Mouse (Mus musculus) thymus, postnatal 36 days (tissue): ENCODE measurements around the gene Prkacb.

ENCODE experiments used
- DNase-seq, 2 experiments: peaks; one replicate each; pipeline ENCODE4 v3.0.0; 2022; ENCODE audit warnings: mixed read lengths in 2 of 2

Gene Prkacb

GRCm38 (mm10) chr3:146812901-146813393, at the start of gene Prkacb:
Prkacb (minus strand) TSS chr3:146812990.
- peak; percentile 91 to 92 for DNase-seq

GRCm38 (mm10) chr3:146860308-146860707, 47.5 kb upstream of the Prkacb start:
- no peak for DNase-seq

DNA sequence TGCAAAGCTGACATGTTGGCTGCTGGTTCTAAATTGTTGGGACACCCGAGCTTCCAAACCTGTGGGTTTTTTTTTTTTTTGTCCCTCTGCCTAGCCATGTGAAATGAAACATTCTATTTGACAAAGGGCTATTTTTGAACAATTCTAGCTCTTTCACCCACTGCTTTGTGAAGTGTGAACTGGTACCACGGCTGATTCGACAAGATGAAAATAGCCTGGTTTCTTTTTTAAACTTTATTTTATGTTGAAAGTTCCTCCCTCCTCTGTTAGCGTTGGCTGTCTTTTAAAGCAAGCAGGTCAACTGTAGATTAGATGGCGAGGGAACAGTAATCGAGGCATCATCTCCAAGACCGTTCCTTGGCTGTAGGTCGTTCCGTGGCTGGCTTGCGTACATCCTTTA, 44.6 kb upstream of the Prkacb start:
- DNase-seq, result no peak

DNA sequence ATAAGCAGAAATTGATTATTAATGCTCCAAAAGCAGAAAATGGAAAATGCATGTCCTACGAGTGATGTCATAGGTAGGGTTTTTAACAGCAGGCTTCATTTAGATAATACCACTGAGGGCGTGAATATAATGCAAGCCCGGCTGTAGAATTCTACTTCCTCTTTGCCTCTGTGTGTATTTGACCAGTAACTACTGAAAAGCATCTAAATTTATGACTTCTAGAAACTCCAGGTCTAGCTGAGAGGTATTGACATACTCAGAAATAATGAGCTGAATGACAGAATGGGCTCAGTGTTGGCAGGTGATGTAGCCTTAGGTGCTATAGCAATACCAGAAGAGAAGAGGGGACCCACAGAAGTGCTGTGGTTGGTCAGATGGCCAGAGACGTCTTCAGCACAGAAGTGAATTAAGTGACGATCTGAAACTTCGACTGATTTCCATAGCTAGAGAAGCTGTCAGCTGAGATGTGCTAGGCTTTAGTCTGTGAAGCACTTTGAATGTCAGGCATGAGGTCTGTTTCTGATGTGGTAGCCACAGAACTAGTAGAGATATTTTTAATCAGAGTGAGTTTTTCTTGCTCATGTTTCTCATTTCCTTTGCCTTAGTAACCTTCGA, 41.8 kb upstream of the Prkacb start:
- no peak for DNase-seq

DNA sequence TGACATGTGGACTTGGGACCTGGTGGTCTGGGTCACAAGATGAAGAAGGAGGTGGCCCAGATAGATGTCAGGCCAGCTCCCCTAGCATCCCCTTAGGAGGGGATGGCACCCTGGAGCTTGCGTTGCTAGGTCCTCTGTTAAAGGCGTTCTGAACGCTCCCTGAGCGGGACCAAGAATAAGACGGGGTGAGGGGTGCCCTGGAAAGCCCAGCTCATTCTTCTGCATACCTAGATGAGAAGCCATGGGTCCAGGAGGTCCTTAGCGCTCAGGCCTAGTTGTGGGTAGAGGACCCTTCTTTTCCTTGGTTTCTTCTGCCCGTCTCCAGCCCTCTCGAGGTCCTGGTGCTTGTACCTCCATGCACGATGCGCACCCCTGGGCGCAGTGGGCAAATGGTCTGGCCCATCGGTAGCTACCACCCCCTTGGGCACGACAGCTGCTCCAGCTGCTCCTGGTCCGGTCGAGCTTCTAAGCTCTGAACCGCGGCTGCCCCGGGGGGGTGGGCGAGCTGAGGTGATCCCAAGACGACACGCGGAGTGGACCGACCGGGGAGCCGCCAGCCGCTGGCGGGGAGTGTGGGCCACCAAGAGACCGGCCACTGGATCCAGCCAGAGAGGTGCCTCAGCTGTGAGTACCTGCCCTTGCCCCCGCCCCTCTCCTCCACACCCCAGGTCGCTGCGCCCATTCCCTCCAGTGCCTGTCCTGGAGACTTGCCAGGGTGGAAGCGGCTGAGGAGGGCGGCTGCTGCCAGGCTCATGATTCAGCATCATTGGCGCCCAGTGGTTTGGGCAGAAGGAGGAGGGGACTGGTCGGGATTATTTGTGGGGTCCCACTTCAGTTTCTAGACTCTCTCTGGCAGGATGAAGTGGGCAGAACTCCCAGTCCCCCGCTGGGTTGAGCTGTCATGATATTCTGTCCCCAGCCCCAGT, 39.4 kb upstream of the Prkacb start, which contains the start of gene Ttll7:
Gene Ttll7 (plus strand): TSS at position 402 of the 926 bp plus-strand sequence.
- DNase-seq, result peak in 1 of 2 experiments; percentile 3

- no peak for DNase-seq
Measured at GRCm38 (mm10) chr3:146849360-146849759, 36.6 kb upstream of the Prkacb start.

DNA sequence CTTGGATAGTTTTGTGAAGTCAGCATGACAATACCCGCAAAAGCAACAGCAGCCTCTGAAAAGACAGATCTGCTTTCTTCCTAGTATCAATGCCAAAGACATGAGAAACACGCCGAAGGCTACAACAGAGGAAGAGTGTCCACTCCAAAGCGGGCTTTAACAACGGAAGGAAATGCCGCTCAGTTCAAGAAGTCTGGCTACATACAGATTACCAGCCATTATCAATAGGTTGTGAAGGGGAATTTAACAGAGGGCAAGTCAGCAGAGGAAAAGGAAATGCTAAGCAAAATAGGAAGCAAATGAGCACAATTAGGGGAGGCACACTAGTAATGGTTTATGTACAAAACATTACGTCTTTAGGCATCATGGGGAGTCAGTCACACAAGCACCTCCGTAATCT, 35.3 kb upstream of the Prkacb start:
- DNase-seq, result no peak

DNA sequence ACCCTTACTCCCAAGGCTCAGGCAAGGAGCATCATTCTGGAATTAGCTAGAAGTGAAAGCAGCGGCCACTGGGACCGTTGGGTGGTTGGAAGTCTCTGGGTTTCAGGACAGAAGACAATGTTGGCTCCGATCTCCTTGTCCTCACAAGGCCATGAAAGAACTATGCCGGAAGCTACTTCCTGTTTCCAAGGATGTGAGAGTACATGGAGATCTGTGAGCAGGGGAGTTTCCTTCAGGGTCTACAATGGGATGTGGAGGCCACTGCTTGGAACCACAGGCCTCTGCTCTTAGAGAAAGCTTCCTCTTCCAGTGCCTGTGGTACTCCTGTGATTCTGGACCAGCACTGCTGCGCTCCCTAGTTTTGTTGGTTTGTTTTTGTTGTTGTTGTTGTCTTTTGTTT, 33.4 kb upstream of the Prkacb start:
- DNase-seq, result no peak

DNA sequence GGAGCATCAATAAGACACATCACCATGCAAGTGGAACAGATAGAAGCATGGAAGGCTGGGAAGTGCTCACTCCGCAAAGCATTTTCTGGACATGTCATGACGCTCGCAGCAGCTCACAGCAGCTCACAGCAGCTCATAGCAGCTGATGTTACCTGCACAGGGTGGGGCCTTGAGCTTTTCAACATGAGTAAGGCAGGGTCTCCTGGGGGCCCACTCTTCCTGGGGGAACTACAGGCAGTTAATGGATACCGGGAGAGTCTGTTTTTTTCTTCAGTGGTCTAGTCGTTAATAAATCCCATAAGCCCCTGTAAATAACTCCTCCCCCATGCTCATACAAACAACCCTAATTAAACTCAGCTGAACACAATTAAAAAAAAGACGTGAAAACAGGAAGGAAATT, 30.7 kb upstream of the Prkacb start:
- no peak for DNase-seq

DNA sequence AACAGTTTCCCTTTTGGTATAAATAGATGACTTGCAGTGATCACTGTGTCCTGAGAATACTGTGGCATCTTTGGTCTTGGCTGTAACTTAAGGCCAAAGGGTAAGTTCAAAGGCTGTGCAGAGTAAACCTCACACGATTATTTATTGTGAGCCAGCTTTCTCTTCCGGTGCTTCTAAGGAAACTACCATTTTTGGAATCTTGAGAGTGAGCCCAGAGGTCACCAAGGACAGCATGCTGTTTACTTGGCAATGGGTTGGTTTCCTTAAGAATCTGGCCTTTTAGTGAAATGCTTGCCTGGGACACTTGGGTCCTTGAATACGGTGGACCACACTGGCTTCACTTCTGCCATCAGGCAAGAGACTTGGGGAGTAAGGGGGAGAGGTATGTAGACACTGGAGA, 30.0 kb upstream of the Prkacb start:
- no peak for DNase-seq

GRCm38 (mm10) chr3:146820718-146821117, 7.9 kb upstream of the Prkacb start:
- DNase-seq, result no peak

GRCm38 (mm10) chr3:146813624-146814023, 834 bp upstream of the Prkacb start:
- DNase-seq, result no peak

DNA sequence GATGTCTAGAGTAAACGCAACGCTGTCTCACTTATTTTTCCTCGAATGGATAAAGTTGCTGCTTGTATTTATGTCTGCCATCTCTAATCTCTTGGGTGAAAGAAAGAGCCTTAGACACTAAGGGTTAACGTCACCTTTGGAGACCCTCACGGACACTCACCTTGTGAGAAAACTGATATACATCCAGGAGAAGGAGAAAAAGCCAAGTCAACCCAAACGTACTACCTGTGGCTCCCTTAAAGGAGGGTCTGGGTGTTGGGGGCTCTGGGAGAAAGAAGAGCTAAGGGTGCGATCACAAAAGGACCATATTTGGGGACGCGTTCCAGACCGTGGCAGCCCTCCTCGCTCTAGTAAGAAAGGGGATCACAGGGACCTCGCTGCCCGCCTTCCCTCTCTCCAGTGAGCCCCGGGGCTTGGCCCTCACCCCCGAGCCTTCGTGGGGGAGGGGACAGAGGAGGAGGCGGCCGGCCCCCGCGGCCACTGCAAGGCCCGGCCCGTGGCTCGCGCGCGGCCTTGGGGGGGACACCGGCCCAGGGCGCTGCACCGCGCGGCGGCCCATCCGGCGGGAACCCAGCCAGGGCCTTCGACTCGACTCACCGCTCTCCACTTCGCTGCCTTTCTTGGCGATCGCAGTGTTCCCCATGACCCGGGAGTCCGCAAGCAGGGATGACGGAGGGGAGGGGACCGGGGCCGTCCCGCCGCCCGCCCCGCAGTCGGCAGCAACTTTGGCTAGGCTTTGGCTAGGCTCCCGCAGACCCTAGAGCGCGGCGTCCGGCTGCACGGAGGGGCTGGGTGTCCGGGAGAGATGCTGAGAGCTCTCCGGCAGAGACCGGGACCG, 530 bp downstream of the Prkacb start:
- DNase-seq, result no peak

- DNase-seq, result no peak
Measured at GRCm38 (mm10) chr3:146793554-146794257, 19.1 kb downstream of the Prkacb start.

DNA sequence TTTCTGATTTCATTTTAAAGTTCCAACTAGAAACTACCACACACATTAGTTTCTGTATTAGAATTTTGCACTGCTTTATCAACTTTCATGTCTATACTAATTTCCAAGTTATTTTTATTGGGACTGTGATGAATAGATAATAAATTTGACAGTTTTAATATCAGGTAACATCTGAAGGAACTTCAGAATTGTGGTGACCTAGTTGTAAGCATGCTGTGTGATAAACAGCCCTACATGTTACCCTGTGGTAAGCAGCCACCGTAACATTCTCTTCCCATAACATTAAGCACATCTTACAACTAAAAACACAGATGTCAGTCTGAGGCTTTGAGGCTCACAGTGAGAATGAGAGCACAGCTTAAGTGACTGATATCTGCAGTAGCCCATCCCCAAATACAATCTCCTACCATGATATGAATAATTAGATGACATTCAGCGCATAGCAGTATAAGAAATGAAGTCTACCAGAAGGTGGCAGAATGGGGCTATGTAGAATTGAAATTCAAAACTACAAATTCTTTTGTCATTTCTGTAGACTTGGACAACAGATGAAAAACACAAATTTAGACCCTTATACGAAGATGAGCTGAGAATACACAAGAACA, 20.5 kb downstream of the Prkacb start:
- no peak for DNase-seq

DNA sequence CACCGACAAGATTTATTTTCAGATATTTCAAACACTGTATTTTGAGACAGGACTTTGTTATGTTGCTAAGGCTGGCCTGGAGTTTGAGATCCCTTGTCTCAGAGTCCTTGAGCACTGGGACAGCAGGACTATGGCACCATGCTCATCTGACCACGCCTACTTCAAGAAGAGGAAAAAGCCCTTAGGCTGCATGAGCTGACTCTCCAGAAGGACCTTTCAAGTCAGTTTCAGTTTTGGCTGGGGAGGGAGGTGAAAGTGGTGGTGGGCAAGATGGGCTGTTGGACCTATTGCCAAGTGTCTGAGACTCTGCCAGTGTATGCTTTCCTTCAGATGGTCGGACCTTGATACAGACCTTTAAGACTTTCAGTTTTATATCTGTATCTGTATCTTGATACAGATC, 28.6 kb downstream of the Prkacb start:
- DNase-seq, result no peak

DNA sequence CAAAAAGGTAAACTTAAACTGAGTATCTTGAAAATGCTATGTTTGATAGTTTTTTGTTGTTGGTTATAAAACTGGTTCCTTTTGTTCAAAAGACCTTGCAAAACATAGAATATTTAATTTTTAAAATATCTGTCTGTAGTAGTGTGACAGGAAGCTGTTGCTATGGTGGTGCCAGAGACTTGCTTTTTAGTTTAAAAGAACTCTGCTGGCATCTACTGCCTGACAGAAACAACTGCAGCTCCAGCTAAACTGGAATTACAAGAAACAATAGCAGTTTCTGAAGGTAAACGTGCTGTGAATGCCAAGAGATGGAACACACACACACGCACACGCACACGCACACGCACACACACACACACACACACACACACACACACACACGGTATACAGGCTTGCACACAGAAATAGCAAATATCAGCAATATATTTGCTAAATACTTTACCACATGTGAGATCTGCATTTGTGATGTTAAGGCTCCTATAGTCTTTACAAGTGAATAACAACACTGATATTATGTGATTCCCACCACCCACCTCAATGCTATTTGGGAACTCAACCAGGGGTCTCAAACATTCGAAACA, 29.1 kb downstream of the Prkacb start:
- DNase-seq, result no peak

DNA sequence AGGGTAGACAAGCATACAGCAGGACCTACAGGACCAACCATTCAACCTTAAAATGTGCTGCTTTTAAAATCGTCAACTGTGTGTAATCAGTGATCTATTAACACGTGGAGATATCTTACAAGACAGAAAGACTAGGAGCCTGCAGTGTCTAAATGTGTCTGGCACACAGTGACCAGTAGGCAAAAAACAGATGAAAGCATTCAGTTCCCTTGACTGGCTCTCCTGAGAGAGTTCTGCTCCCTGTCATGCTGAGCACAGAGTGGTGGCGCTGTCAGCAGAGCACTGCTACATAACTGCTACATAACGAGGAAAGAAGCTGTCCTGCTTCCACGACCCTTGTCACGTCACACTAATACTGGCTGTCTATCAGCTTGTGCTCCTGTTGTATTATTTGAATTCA, 30.2 kb downstream of the Prkacb start:
- DNase-seq, result no peak

DNA sequence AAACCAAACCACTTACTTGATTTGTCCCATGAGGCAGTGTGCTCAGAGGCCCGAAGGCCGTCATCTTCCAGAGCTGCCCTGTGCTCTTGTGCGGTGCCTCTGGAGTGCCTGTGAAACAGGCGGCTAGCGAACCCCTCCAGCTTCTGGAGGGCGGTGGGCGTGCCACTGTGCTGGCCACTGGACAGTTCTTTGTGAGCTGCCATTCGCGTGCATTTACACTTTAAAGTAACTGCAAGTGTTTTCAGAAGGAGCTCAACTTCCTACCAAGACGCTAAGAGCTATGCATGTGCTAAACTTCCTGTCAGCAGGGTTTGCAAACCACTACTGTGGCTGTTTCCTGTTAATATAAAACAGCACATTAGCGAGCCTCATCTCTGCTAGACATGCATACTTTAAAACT, 31.7 kb downstream of the Prkacb start:
- DNase-seq, result peak; percentile 45 to 57

DNA sequence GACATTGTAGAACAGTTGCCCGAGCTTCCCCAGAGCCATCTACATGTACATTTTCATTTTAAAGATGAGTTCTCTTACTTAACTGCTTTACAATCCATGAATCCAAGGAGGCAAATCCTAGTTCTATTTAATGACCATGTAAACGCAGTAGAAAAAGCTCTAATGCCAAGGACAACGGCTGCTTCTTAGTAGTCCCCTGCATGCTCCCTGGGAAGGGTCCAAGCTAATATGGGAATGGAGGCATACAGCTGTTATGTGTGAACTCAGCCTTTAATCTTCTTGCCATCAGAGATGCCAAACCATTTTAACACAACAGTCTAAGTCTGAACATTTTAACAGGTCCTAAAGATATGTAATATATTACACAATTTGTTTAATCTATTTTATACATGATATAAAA, 32.5 kb downstream of the Prkacb start:
- DNase-seq, result no peak

- DNase-seq, result peak; percentile 39 to 40
Measured at GRCm38 (mm10) chr3:146778913-146779312, 33.9 kb downstream of the Prkacb start.

DNA sequence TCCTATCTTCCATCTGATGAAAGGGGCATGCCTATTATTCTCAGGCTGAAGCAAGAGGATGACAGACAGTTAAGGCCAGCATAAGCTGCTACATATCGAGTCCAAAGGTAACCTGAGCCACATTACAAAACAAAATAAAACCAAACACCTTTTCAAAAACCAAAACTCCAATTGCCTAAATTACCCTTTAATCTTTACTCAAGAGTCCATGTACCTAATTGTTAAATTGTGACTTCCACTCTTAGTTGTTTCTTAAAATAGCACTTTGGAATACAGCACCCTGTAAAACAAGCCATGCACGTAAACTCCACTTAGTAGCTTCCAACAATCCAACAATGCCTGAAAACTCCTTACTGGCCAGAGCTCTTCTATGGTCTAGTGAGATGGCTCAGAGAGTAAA, 34.3 kb downstream of the Prkacb start:
- DNase-seq, result no peak
